Mouse (Mus musculus) intestine, embryonic 16.5 days (tissue): ENCODE measurements around the gene Apba2. TPM values are rescaled to one million over a fixed set of nuclear protein-coding genes. Genes with fewer than 3 reads are reported as not detected.

ENCODE experiments used
- ATAC-seq: fragments of 200-750 bp; cut with Nextera tagmentation; 2 replicates; pipeline ENCODE4 v1.8.0; 2017; ENCODE audit warnings: moderate TSS enrichment, moderate library complexity
- H3K27ac ChIP-seq: fragments of 300-500 bp; sonication (generic); 2 replicates; pipeline ENCODE4 v1.5.1; 2014; ENCODE audit warnings: mild to moderate bottlenecking, low read length
- H3K27me3 ChIP-seq: fragments of 300-500 bp; sonication (generic); replicated peaks from 2 replicates; pipeline ENCODE4 v1.6.1; 2014; ENCODE audit warnings: low read length, control low read depth, mixed read lengths; ENCODE audit not compliant: control insufficient read depth, insufficient read depth
- H3K36me3 ChIP-seq: fragments of 300-500 bp; sonication (generic); 2 replicates; pipeline ENCODE4 v1.6.1; 2014; ENCODE audit warnings: low read length, control low read depth; ENCODE audit not compliant: control insufficient read depth, insufficient read depth
- H3K4me1 ChIP-seq: fragments of 300-500 bp; sonication (generic); 2 replicates; pipeline ENCODE4 v1.6.1; 2014; ENCODE audit warnings: low read length, control low read depth, mixed read lengths; ENCODE audit not compliant: control insufficient read depth, insufficient read depth
- H3K4me2 ChIP-seq: fragments of 300-500 bp; sonication (generic); 2 replicates; pipeline ENCODE4 v1.6.1; 2014; ENCODE audit warnings: low read depth, low read length, control low read depth
- H3K4me3 ChIP-seq: fragments of 300-500 bp; sonication (generic); 2 replicates; pipeline ENCODE4 v1.5.1; 2014; ENCODE audit warnings: mild to moderate bottlenecking, low read length
- H3K9ac ChIP-seq: fragments of 300-500 bp; sonication (generic); 2 replicates; pipeline ENCODE4 v1.6.1; 2014; ENCODE audit warnings: low read depth, low read length
- H3K9me3 ChIP-seq: fragments of 300-500 bp; sonication (generic); 2 replicates; pipeline ENCODE4 v1.6.1; 2016; ENCODE audit warnings: low read length, control low read depth; ENCODE audit not compliant: control insufficient read depth
- WGBS: fragments of 180-500 bp; shearing (Covaris S2); extraction: QIAGEN DNeasy Blood & Tissue Kit; methylation state at CpG from one replicate; pipeline ENCODE4 v1.1.7; 2014; 5-methylcytosine and 5-hydroxymethylcytosine counted together
- polyA plus RNA-seq: library from polyadenylated mRNA; unstranded; fragments of >200 nt; fragmentation: Nextera tagmentation; extraction: Ambion mirVana; gene quantifications from 2 replicates; pipeline ENCODE4 v1.2.1, GENCODE M21; 2015

Apba2 gene
- polyA plus RNA-seq, 1 experiment from 2014 or later = 5.0 TPM

DNA sequence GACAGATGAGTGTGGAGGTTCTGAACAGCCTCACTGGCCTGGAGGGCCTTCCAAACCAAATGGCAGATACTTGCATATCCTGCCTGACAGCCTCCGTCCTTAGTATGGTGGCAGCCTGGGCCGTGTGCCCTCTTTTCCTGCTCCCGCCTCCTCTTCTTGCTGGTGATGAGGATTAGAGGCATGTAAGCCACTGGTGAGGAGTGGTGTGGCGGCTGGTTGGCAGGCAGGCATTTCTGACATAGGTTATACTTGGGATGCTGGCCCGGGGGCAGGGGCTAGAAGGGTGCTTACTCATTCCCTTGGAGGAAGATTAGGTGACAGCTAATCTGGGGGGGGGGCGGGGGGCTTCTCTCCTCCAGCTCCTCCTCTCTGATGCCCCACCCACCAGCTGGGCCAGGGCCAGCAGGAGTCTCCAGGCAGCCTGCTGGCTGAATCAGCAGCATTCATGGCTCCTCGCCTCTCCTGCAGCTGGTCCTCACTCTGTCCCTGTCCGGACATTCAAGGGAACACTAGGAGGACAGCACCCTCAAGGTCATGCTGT lies 3.3 kb downstream of the Apba2 start:
- H3K9me3 ChIP-seq = no peaks in the 10 kb centered on the region
- H3K27ac ChIP-seq = no peak overlapping the region
- no peaks in the 10 kb centered on the region for H3K36me3 ChIP-seq
- ATAC-seq = no peak
- H3K4me1 ChIP-seq = peaks cover 9% of the 10 kb centered on the region
- H3K4me2 ChIP-seq = no peak overlapping the region
- H3K9ac ChIP-seq = no peak overlapping the region
- no peak overlapping the region for H3K4me3 ChIP-seq
- H3K27me3 ChIP-seq = peaks cover 37% of the 10 kb centered on the region
- WGBS = 28% methylated on average over 8 of the region's 8 CpGs

DNA sequence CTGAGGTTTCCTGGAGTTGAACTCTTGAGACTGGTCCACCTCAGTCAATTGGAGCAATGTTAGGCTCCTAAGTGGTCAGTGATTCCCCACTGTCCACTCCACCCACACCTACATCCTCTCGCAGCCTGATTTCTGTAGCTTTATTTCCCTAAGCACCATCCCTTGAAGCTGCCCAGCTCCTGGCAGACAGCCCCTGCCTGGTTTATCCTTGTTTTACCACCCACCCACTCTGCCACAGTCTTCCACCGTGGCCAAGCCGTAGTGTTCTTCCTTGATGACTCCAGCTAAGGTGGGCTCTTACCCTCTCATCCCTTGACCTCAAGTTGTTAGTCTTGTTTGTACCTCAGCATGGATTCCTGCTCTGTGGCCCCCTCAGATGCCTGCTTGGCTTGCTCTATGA lies 4.1 kb downstream of the Apba2 start:
- Histone ChIP-seq H3K4me1 (peaks cover 9% of the 10 kb centered on the region), H3K4me3 (no peak overlapping the region), H3K4me2 (no peak overlapping the region), H3K9ac (no peak overlapping the region), H3K9me3 (no peaks in the 10 kb centered on the region), H3K27me3 (peaks cover 34% of the 10 kb centered on the region), H3K27ac (no peak overlapping the region), H3K36me3 (no peaks in the 10 kb centered on the region)
- ATAC-seq = no peak
- WGBS = 67% methylated on average over 3 of the region's 3 CpGs

DNA sequence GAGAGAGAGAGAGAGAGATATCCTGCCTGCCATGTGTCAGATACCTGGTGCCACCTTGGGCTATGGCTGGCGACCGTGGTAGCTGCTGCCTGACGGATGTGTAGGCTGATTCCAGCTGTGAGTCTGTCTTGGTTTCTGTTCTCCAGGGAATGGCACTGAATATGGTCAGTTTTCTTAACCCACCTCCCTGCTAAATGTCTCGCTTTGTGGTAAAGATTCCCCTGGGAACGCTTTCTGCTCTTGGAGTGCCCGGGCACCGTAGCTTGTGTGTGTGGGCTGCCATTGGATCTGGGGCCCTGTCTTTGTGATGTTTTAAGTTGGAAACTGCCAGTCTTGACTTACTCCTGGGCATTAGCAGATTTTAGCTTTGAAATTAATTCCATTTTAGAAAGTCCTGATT lies 7.3 kb downstream of the Apba2 start:
- Histone ChIP-seq H3K4me2 (no peak overlapping the region), H3K9ac (no peak overlapping the region), H3K4me3 (no peak overlapping the region), H3K27ac (no peak overlapping the region), H3K9me3 (no peaks in the 10 kb centered on the region), H3K4me1 (no peaks in the 10 kb centered on the region), H3K27me3 (peaks cover 5% of the 10 kb centered on the region), H3K36me3 (no peaks in the 10 kb centered on the region)
- ATAC-seq = no peak
- 89% methylated on average over 7 of the region's 7 CpGs for WGBS

GRCm38 (mm10) chr7:64509911-64510310 lies 8.4 kb downstream of the Apba2 start:
- no peak overlapping the region for H3K4me2 ChIP-seq
- H3K36me3 ChIP-seq = no peaks in the 10 kb centered on the region
- no peak overlapping the region for H3K4me3 ChIP-seq
- H3K9me3 ChIP-seq = no peaks in the 10 kb centered on the region
- no peaks in the 10 kb centered on the region for H3K27me3 ChIP-seq
- H3K4me1 ChIP-seq = no peaks in the 10 kb centered on the region
- no peak overlapping the region for H3K27ac ChIP-seq
- H3K9ac ChIP-seq = no peak overlapping the region
- no peak for ATAC-seq
- WGBS = 82% methylated on average over 2 of the region's 2 CpGs

DNA sequence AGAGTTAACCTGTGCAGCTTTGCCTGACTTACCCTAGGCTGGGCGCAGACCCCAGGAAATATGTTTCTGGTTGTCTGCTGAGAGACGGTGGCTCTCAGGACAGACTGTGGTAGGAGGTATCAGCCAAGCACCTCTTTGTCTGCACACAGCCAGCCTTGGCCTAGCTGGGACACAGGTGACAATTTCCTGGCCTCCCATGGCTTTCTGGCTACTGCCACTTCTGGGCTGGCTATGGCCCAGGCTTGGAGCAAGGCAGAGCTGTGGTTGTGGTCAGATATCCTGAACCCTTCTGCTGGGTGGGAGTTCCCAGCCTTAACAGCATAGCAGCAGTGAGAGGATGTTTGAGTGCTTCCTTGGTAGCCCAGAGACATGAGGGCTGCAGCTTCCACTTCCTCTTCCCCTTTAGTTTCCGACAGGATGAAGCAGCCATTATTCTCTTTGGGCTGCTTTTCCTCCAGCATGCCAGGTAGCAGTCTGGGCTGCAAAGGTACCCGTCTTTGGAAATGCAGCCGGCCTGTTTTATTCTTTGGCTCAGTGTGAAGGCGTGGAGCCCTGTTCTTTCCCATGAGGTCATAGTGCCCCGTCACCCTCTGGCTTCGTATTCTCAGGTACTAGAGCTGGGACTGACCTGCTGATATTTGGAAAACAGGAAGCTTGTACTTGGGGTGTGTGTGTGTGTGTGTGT lies 9.2 kb downstream of the Apba2 start:
- 71% methylated on average over 8 of the region's 8 CpGs for WGBS
- no peak overlapping the region for H3K4me3 ChIP-seq

GRCm38 (mm10) chr7:64513621-64514020 lies 12.1 kb downstream of the Apba2 start:
- H3K4me2 ChIP-seq = no peak overlapping the region
- 84% methylated on average over 3 of the region's 3 CpGs for WGBS
- no peak overlapping the region for H3K27ac ChIP-seq
- ATAC-seq = no peak
- no peak overlapping the region for H3K4me3 ChIP-seq
- no peaks in the 10 kb centered on the region for H3K9me3 ChIP-seq
- no peaks in the 10 kb centered on the region for H3K27me3 ChIP-seq
- H3K9ac ChIP-seq = no peak overlapping the region
- no peaks in the 10 kb centered on the region for H3K4me1 ChIP-seq
- no peaks in the 10 kb centered on the region for H3K36me3 ChIP-seq

More for the DNA sequence above, 9.2 kb downstream of the Apba2 start:
- Histone ChIP-seq H3K36me3 (no peaks in the 10 kb centered on the region), H3K27me3 (no peaks in the 10 kb centered on the region), H3K27ac (no peak overlapping the region), H3K9ac (no peak overlapping the region), H3K4me1 (no peaks in the 10 kb centered on the region), H3K9me3 (no peaks in the 10 kb centered on the region), H3K4me2 (no peak overlapping the region)
- no peak for ATAC-seq

GRCm38 (mm10) chr7:64515280-64515679 lies 13.8 kb downstream of the Apba2 start:
- ATAC-seq = no peak
- Histone ChIP-seq H3K4me3 (no peak overlapping the region), H3K27me3 (no peaks in the 10 kb centered on the region), H3K9ac (no peak overlapping the region), H3K4me1 (no peaks in the 10 kb centered on the region), H3K36me3 (no peaks in the 10 kb centered on the region), H3K4me2 (no peak overlapping the region), H3K9me3 (no peaks in the 10 kb centered on the region), H3K27ac (no peak overlapping the region)
- 64% methylated on average over 3 of the region's 3 CpGs for WGBS

GRCm38 (mm10) chr7:64515891-64516290 lies 14.4 kb downstream of the Apba2 start:
- no peak for ATAC-seq

DNA sequence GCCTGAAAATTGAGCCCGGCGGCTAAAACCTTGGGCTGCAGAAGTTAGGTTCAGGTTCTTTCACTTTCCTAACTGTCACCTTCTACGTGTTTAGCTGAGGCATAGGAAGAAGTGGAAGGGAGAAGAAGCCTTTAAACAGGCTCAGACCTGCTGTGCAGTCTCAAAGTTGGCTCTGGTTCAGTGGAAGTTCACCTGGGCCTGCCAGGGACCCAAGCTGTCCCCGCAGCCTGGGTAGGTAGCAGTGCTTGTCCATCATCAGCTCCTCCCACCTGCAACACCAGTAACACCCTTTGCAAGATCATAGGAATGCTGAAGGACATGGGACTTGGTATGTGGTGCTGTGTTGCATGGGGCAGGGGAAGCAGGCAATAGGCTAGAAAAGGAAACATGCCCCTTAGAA lies 17.6 kb downstream of the Apba2 start:
- no peaks in the 10 kb centered on the region for H3K36me3 ChIP-seq
- no peak overlapping the region for H3K4me2 ChIP-seq
- WGBS = 75% methylated on average over 4 of the region's 4 CpGs
- H3K4me3 ChIP-seq = no peak overlapping the region
- no peak overlapping the region for H3K27ac ChIP-seq
- ATAC-seq = no peak
- H3K9me3 ChIP-seq = no peaks in the 10 kb centered on the region
- H3K27me3 ChIP-seq = no peaks in the 10 kb centered on the region
- H3K4me1 ChIP-seq = no peaks in the 10 kb centered on the region
- no peak overlapping the region for H3K9ac ChIP-seq

More at GRCm38 (mm10) chr7:64515891-64516290, 14.4 kb downstream of the Apba2 start:
- Histone ChIP-seq H3K4me3 (no peak overlapping the region), H3K36me3 (no peaks in the 10 kb centered on the region), H3K27ac (no peak overlapping the region), H3K4me2 (no peak overlapping the region), H3K9ac (no peak overlapping the region), H3K9me3 (no peaks in the 10 kb centered on the region), H3K4me1 (no peaks in the 10 kb centered on the region), H3K27me3 (no peaks in the 10 kb centered on the region)
- 92% methylated on average over 4 of the region's 4 CpGs for WGBS

DNA sequence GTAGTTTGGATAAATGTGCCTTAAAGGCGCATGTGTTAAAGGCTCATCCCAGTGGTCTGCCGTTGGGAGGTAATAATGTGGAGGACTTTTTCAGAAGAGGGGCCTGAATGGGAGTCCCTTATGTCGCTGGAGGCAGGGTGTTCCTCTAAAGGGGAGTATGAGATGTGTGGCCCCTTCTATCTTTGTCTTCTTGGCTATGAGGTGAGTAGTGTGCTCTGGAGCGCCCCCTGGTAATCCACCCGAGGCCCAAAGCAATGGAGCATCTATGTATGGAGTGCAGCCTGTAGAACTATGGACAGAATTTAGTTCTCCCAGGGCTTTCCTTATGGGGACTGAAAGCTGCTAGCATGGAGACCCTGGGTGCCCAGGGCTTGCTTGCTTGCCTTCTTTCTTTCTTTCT lies 18.0 kb downstream of the Apba2 start:
- no peak for ATAC-seq
- Histone ChIP-seq H3K9ac (no peak overlapping the region), H3K36me3 (no peaks in the 10 kb centered on the region), H3K4me3 (no peak overlapping the region), H3K27me3 (no peaks in the 10 kb centered on the region), H3K4me2 (no peak overlapping the region), H3K27ac (no peak overlapping the region), H3K4me1 (no peaks in the 10 kb centered on the region), H3K9me3 (no peaks in the 10 kb centered on the region)
- WGBS = 64% methylated on average over 5 of the region's 5 CpGs
